Mouse (Mus musculus): ENCODE results near the gene Ifrd2.

Gene Ifrd2

DNA sequence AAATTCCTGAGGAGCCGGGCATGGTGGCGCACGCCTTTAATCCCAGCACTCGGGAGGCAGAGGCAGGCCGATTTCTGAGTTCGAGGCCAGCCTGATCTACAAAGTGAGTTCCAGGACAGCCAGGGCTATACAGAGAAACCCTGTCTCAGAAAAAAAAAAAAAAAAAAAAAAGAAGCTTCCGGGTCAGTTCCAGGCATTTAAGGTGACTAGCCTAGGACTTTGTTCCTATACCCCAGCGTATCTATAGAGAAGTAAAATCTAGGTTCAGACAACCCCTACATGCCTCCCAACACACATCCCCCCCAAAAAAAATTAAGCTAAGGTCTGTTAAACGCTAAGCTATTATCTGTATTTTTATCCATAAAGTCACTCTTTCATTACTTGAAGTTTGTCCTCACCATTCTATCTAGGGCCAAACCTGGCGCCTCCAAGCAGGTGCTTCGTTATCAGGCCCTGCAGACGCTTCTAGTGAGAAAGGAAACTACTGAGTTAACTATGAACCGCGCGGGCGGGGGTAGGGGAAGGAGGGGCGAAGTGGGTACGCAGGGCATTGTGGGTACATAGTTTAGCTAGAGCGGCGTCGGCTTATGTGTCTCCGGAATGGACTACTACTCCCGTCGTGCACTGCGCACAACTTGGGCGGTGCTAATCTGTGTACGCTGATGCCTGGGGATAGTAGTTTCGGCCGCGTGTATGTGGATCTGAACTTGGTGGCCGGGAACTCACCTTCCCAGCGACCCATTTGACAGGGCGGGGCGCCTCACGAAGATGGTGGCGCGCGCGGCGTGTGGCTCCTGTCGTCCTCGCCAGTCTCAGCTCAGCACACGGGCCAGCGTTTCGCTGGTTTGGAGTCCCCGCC is at the start of gene Ifrd2:
TSS of gene Ifrd2 (plus strand) at position 669 of the 859 bp plus-strand sequence.
- DNase-seq (ENCODE audit: low spot score in 2 of 2), result peak; percentile 97 to 99

DNA sequence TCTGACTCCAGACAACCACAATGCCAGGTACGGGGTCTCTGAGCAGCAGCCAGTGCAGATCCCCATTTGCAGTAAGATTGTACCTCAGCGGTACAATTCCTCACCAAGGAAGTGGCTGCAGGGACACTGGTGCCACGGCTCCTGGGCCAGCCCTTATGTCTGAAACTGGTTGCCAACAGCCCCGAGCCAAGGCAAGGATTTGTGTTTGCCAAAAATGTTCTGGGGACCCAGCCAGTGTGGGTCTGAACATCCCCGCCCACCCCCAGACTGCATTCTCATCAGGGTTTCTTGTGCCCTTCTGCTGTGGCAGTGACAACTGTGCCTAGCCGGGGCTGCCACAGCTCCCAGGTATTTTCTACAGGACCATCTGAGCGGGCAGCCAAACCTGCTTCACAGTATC is 49.2 kb upstream of the Ifrd2 start:
- no peak for DNase-seq (ENCODE audit: low spot score in 2 of 2)

DNA sequence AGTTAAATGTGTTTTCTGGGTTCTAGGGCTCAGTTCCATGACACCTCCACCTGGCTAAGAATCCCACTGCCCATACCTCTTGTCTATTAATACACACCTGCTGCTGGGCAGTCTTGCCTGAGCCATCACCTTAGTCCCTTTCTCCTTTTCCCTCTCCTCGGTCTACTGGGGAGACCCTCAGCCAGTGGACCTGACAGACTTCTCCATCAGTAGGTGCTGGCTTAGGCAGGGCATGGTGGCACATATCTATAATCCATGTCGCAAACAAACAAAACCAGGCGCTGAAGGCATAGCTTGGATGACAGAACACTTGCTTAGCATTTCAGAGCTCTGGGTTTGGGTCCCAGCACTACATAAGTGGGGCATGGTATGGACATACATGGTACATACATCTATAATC is 48.7 kb upstream of the Ifrd2 start:
- DNase-seq (ENCODE audit: low spot score in 2 of 2), result no peak

DNA sequence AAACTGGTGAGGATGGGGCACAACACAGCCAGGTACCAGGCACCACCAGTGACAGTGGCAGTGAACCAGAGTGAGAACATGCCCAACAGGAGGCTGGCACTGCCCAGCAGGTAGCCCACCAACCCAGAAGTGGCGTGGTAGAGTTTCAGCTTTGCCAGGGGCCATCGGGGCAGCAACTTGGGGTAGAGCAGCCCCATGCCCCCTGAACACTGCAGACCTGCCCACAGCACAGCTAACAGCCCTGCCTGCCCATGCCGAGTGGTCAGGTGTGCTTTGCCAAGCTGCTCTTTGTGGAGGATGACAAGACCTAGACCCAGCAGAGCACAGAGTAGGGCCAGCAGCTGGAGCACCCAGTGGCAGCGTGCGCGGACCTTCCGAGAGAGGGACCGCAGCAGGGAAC is 47.5 kb upstream of the Ifrd2 start:
- no peak for DNase-seq (ENCODE audit: low spot score in 2 of 2)

DNA sequence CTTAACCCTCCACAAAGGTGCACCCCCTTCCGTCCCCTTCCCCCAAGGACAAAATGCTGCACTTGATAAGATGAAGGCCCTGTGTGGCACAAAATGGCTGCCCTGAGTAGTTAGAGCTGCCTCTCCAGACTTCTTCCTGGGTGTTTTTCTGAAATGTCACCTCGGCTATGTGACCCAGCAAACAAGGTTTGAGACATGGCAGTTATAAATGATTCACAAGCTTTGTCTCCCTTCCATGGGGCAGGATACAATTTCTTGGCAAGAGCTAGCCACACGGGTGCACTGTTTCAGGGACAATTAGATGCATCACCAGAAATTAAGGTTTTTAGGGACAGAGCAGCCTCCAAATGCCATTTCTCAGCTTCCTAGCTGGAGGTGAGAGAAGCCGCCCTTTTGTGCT is 47.0 kb upstream of the Ifrd2 start:
- no peak for DNase-seq (ENCODE audit: low spot score in 2 of 2)

DNA sequence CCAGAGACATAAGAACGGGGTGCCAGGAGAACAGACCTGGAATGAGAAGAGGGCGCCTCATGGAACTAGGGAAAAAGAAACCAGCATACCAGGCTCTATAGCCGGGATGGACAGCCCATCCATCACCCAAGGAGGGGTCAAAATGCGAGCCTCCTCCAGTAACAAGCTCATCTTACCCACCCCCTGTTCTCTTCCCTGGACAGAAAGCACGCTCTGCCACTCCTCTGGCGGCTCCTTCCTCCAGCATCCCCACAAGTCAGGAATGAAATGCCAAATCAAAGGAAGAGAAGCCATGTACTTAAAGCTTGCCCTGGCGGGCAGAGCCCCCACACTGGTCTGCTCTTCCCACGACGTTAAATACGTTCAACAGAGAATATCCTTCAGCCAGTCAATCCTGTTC is 46.4 kb upstream of the Ifrd2 start:
- no peak for DNase-seq (ENCODE audit: low spot score in 2 of 2)

DNA sequence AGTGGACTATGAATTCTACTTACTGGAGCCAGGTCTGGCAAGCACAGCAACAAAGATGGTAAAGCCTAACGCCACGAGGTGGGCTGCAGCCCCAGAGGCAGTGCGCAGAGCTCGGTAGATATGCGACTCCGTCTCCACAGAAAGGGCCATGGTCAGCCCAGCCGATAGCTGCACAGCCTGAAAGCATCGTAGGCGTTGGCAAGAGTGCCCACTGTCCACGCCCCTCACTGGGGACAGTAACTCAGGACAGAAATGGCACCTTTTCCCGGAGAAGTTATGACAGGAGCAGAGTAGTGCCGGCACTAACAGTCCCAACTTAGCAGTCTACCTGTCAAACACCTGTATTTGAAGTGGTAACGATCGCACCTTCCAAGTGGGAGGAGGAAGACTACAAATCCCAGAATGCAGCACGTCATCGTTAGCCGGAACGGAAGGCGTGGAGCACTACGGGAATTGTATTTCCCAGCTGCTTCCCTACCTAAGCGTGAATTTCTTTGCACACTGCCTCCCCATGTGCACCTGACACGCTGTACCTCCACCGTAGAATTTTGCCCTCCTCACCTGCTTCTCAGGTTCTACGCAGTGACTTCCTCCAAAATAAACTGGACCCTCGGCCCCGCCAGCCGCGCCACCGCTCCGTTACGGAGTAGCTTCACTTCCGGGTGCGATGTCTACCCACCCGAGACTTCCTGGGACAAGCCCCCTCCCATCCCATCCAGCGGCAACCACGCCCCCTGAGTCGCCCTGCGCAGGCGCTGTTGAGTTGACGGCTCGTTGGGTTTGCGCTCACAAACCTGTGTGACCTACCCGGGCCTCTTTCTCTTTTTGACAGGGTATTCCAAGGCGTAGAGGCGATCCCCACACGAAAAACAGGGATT is 45.7 kb upstream of the Ifrd2 start, which contains the start of the genes Cyb561d2 and Nprl2:
TSS of gene Cyb561d2 (minus strand) at position 720 of the 878 bp plus-strand sequence.
TSS of gene Nprl2 (plus strand) at position 753 of the 878 bp plus-strand sequence.
- peak; percentile 95 to 97 for DNase-seq (ENCODE audit: low spot score in 2 of 2)

DNA sequence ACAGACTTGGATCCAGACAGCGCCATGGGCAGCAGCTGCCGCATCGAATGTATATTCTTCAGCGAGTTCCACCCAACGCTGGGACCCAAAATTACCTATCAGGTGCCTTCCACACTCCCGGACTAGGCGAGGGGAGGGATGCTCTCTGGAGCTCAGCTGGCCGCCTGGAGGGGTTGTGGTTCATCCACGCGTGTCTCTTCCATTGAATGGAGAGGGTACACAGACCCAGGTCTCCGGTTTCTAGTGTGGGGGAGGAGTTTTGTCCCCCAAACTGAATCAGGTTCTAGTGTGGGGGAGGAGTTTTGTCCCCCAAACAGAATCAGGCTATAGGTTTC is 45.1 kb upstream of the Ifrd2 start:
- no peak for DNase-seq (ENCODE audit: low spot score in 2 of 2)

DNA sequence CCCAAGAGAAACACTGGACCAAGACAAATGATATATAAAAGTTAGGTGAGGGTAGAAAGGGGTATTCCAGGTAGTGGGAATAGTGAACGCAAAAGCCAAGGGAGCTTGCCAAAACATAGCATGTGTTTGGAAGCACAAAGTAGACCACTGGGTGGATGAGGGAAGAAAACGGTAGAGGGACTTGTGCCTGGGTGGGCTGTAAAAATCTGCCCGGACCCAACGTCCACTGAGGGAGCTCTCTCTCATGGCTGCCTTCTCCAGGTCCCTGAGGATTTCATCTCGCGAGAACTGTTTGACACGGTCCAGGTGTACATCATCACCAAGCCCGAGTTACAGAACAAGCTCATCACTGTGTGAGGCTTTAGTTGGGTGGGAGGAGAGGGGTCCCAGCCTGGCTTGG is 44.7 kb upstream of the Ifrd2 start:
- DNase-seq (ENCODE audit: low spot score in 2 of 2), result no peak

DNA sequence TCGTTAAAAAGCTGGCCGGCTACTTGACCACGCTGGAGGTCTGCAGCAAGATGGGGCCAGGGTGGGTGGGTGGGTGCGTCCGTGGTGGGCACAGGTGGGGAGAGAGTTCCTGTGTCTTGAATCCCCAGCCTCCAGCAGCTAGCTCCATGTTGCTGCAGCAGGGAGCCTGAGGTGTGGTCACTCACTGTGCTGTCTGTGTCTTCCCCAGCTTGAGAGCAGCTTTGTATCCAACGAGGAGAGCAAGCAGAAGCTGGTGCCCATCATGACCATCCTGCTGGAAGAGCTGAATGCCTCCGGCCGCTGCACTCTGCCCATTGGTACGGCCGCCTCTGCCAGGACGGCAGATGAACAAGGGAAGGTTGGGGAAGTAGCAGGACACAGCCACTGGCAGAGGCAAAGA is 44.1 kb upstream of the Ifrd2 start:
- no peak for DNase-seq (ENCODE audit: low spot score in 2 of 2)

DNA sequence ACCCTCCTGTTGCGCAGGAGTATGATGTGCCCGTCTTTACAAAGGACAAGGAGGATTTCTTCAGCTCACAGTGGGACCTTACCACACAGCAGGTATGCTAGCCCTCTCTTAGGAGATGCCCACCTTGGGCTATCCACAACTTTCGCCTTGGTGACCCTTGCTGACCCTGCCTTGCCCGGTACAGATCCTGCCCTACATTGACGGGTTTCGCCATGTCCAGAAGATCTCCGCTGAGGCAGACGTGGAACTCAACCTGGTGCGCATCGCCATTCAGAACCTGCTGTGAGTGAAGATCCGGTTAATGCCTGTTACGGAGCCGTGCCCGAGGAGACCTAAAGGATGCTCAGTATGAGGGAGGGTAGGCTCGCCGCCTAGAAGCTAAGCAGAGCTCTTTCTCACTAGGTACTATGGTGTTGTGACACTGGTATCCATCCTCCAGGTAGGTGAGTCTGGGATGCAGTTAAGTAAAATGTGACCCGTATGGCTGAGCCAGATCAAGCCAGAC is 43.2 kb upstream of the Ifrd2 start:
- no peak for DNase-seq (ENCODE audit: low spot score in 2 of 2)

DNA sequence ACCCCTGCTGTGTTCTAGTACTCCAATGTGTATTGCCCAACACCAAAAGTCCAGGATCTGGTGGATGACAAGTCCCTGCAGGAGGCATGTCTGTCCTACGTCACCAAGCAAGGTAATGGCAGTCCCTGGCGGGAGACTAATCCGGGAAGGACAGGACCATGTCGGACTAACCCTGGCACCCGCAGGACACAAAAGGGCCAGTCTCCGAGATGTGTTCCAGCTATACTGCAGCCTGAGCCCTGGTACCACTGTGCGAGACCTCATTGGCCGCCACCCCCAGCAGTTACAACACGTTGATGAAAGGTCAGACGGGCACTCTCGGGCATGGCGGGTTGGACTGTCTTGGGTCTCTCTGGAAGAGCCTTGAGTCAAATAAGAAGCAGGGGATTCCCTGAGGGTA is 42.7 kb upstream of the Ifrd2 start:
- DNase-seq (ENCODE audit: low spot score in 2 of 2), result no peak

DNA sequence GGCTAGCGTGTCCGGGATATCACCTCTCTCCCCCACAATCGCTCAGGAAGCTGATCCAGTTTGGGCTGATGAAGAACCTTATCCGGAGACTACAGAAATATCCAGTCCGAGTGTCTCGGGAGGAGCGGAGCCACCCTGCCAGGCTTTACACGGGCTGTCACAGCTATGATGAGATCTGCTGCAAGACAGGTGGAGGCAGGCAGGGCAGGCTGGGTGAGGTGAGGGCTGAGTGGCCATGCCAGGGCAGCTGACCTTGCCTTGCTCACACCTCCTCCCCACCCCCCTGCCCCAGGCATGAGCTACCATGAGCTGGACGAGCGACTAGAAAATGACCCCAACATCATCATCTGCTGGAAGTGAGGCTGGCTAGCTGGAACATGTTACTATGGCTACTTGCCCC is 42.2 kb upstream of the Ifrd2 start:
- DNase-seq (ENCODE audit: low spot score in 2 of 2), result no peak

DNA sequence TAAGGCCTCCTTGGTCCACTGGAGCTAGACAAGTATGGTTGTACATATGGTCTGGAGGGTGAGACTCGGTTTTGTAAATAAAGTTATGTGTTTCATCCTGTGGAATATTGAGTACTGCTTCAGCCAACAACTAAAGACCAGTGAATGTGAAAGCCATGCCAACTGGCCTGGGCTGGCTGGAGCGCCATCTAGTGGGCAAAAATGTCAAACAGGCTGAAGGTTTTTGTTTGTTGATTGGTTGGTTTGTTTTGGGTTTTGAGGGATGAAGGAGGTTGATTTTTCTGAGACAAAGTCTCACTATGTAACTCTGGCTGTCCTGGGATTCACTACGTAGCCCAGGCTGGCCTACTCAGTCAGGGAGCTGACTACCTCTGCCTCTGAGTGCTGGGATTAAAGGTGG is 41.8 kb upstream of the Ifrd2 start:
- peak; percentile 61 to 78 for DNase-seq (ENCODE audit: low spot score in 2 of 2)

DNA sequence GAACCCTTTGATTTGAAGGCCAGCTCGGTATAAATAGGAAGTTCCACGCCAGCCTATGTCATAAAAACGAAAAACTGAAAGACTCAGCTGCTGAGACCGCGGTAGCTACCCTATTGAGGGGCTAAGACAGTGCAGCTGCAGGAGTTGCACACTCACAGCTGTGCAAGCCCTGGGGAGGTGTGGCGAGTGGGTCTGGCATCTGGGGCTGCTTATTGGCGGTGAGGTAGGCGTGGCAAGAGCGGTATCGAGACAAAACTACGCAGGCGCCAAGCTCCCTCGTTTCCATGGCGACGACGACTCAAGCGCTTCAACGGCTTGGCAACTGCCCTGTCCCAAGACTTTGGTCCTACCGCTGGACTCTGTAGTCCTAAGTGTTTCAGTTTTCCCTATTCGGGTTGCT is 40.4 kb upstream of the Ifrd2 start, which contains the start of gene Zmynd10:
TSS of gene Zmynd10 (plus strand) at position 273 of the 400 bp plus-strand sequence.
- peak; percentile 83 to 91 for DNase-seq (ENCODE audit: low spot score in 2 of 2)

DNA sequence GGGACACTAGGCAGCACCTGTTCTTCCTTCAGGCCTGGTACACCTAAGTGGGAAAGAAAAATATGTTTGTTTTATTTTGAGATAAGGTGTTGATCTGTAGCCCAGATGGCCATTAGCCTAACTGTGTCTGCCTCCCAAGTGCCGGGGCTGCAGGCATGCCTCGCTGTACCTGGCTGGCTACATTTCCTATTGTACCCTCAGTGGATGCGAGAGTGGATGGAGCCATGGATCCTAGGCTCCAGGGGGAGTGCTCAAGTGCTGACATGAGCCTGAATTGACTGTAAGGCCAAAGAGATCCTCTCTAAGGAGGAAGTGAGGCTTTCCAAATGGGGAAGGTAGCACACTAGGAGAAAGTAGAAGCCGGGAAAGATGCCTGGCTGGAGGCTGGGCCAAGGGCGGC is 39.5 kb upstream of the Ifrd2 start:
- DNase-seq (ENCODE audit: low spot score in 2 of 2), result no peak

DNA sequence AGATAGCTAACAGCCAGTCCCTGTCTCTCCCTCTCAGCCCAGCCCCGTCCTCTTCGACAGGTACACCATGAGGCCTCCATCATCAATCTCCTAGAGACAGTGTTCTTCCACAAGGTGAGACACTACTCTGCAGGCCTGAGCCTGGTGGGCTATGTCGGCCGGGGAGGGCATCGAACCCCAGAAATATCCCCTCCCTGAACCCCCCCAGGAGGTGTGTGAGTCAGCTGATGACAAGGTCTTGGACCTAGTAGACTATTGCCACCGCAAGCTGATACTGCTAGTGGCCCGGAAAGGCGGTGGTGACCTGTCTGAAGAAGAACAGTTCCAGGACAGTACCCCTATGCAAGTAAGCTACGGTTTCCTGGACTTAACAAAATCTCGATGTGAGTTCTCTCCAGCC is 38.6 kb upstream of the Ifrd2 start:
- DNase-seq (ENCODE audit: low spot score in 2 of 2), result no peak

DNA sequence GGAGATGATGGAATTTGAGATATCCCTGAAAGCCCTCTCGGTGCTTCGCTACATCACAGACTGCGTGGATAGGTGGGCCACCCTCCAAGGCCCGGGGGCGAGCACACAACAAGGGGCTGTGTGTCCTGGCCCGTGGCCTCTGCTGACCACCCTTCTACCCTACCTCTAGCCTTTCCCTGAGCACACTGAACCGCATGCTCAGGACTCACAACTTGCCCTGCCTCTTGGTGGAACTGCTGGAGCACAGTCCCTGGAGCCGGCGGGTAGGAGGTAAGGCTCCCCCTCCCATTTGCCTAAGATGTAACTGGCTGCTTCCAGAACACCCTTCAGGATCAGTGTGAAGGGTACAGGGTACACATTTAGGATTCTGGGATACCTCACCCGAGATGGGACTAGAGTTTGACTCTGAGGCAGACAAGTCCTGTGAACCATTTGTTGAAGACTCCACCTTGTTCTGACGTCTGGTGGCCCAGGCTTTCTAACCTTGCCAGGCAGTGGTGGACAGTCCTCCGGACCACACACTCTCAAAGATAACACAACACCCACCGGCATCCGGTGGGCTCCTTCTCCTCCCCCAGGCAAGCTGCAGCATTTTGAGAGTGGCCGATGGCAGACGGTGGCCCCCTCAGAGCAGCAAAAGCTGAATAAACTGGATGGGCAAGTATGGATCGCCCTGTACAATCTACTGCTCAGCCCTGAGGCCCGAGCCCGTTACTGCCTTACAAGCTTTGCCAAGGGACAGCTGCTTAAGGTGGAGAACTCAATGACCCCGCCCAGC is 38.0 kb upstream of the Ifrd2 start:
- DNase-seq (ENCODE audit: low spot score in 2 of 2), result no peak

DNA sequence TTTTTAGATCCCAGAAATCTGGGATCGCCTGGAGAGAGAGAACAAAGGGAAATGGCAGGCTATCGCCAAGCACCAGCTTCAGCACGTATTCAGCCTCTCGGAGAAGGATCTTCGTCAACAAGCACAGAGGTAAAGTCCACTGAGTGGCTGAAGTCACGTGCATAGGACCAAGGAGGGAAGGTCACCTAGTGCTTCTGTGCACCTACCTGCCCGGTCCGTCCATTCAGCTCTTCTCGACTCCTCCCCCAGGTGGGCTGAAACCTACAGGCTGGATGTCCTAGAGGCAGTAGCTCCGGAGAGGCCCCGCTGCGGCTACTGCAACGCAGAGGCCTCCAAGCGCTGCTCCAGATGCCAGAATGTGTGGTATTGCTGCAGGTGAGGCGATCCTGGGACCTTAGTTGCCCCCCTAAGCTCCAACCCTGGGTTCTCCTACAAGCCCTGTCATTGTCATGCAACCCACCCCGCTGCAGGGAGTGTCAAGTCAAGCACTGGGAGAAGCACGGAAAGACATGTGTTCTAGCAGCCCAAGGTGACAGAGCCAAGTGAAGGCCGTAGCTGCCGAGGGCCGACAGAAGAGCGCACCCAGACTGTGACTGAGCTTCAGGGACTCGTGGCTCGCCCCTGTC is 36.8 kb upstream of the Ifrd2 start:
- no peak for DNase-seq (ENCODE audit: low spot score in 2 of 2)

DNA sequence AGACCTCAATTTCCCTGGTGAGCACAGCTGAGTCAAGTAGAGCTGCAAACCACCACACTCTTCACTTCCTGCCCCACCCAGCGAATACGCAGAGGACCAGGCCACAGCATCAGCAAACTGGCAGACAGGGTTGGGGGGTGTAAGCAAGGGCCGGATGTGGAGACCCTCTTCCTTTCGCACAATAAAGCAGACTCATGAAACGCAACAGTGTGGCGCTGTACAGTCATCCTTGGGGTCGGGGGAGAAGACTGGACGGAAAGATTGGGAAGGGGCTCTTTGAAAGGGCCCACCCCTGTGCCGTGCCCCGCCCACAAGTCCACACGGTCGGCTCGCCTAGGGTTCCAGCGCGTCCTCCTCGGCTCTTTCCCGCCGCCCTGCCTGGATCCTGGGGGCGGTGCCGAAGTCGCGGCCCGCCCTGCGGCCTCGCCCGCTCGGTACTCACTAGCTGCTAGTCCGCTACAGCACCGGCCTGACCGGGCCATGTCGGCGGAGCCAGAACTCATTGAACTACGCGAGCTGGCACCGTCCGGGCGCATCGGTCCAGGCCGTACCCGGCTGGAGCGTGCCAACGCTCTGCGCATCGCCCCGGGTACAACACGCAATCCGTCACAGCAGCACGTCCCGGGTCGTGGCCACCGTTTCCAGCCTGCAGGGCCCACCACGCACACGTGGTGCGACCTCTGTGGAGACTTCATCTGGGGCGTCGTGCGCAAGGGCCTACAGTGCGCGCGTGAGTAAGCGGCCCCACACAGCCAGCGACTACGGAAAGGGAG is 36.1 kb upstream of the Ifrd2 start, which contains the start of gene Rassf1:
TSS of gene Rassf1 (plus strand) at position 439 of the 773 bp plus-strand sequence.
- no peak for DNase-seq (ENCODE audit: low spot score in 2 of 2)
